Mouse (Mus musculus): Measurements from ENCODE around the gene Akirin1. TPM values are rescaled to one million over a fixed set of nuclear protein-coding genes. Genes with fewer than 3 reads are reported as not detected.
A peak's percentile ranks its signal among the peaks of the same experiment; 100 is the strongest.

The Akirin1 gene
- 44.8 and 48.2 TPM in 2 replicates for polyA plus RNA-seq (2015; fragmentation: Nextera tagmentation; extraction: Ambion mirVana)

- H3K9ac ChIP-seq, result peak within 1 kb of the TSS; percentile 83
- H3K27me3 ChIP-seq, result no peaks in the 10 kb centered on the region
- ATAC-seq (ENCODE audit: insufficient number of reproducible peaks, low FRiP score, low TSS enrichment, low read depth), result peak; percentile 98
- H3K4me1 ChIP-seq, result peaks cover 11% of the 10 kb centered on the region
- H3K9me3 ChIP-seq, result no peaks in the 10 kb centered on the region
- H3K4me3 ChIP-seq, result peak within 1 kb of the TSS; percentile 85
- WGBS, result under 1% methylated on average over 46 of the region's 46 CpGs
- peak within 1 kb of the TSS; percentile 64 for H3K4me2 ChIP-seq
- no peaks in the 10 kb centered on the region for H3K36me3 ChIP-seq
- H3K27ac ChIP-seq, result peak within 1 kb of the TSS; percentile 92
Observed at GRCm38 (mm10) chr4:123750152-123750651, at the start of gene Akirin1. Gene Akirin1, minus strand, starts transcription at chr4:123750345.

DNA sequence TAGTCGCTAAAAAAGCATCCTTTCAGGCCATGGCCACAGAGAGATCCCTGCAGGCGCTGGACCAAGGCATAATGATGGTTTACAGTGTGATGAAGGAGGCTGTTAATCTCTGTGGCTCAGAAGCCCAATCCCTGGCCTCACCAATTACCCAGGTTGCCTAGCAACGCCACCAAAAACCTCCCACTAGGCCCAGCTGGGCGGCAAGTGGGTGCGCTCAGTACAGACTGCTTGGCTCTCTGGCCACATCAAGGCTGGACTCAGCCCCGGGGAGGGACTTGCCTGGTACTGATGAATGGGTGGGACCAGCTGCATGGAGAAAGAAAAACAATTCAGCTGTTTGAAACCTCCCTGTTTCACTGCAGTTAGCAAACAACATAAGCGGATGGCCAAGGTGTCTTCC is 47.7 kb upstream of the Akirin1 start:
- Histone ChIP-seq H3K36me3 (no peaks in the 10 kb centered on the region), H3K27me3 (no peaks in the 10 kb centered on the region), H3K9me3 (no peaks in the 10 kb centered on the region), H3K4me1 (no peaks in the 10 kb centered on the region; the same call in 1 of the 2 replicates), H3K4me2 (no peak overlapping the region), H3K9ac (no peak overlapping the region), H3K27ac (no peak overlapping the region), H3K4me3 (no peak overlapping the region)
- WGBS, result 30% methylated on average over 7 of the region's 7 CpGs
- ATAC-seq (ENCODE audit: insufficient number of reproducible peaks, low FRiP score, low TSS enrichment, low read depth), result peak; percentile 72

DNA sequence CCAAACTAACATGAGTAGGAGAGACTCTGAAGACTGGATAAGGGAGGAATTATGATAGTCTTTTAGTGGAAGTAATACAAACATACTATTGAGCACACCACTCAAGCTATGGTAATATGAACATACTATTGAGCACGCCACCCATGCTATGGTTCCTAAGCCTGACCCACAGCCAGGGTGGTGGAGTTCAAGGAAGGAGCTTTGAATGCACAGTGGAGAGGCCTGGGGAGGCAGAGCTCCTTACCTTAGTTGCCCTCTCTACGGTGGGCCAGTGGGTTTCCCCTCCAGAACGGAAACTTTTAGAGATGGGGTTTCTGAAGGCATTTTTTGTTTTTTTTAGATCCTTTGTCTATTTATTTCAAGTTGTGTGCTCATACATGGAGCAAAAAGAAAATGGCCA is 47.3 kb upstream of the Akirin1 start:
- no peak overlapping the region for H3K9ac ChIP-seq
- H3K4me2 ChIP-seq, result no peak overlapping the region
- peak; percentile 57 for ATAC-seq (ENCODE audit: insufficient number of reproducible peaks, low FRiP score, low TSS enrichment, low read depth)
- no peaks in the 10 kb centered on the region for H3K36me3 ChIP-seq
- WGBS, result 72% methylated on average over 3 of the region's 3 CpGs
- no peaks in the 10 kb centered on the region for H3K9me3 ChIP-seq
- H3K4me1 ChIP-seq, result no peaks in the 10 kb centered on the region; the same call in 1 of the 2 replicates
- 0 out of 2 replicates have a peak overlapping the region, but pooled peaks have one; percentile 28 for H3K27ac ChIP-seq
- H3K27me3 ChIP-seq, result no peaks in the 10 kb centered on the region
- H3K4me3 ChIP-seq, result no peak overlapping the region

DNA sequence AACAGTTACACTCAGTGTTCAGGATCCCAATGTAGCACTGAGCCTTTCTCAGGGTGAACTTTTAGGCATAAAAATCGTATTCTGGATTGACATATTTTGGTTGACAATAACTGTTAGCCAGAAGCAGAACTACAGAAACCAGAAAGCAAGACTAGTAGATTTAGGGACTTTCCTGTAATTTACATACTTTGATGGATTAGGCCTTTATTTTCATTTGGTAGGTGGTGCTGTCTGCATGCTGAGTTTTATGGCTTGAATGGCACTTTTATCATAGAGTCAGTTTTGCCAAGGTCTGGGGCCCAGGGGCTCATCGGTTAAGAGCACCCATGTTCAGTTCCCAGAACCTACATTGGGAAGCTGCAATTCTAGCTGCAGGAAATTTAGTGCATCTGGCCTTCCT is 44.9 kb upstream of the Akirin1 start:
- no peak for ATAC-seq (ENCODE audit: insufficient number of reproducible peaks, low FRiP score, low TSS enrichment, low read depth)
- WGBS, result 54% methylated on average over 2 of the region's 2 CpGs

DNA sequence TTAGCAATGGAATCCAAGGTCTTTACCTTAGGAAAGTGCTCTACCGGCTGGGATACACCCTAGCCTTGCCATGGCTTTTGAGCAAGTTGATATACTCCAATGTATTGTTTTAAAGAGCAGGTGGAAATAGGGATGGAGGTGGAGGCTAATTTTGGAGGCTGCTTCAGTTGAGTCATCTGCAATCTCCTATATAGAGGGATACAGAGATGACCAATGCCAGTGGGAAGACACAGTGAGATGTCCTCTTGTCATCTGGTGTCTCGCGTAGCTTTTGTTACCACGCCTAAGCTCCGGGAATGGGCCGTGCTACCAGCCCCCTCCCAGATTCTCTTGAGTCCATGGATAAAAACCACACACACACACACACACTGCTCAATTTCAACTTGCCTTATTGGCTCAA is 43.0 kb upstream of the Akirin1 start:
- WGBS, result 92% methylated on average over 6 of the region's 6 CpGs
- no peaks in the 10 kb centered on the region for H3K36me3 ChIP-seq
- H3K4me1 ChIP-seq, result peaks cover 2% of the 10 kb centered on the region; the same call in 1 of the 2 replicates
- no peak overlapping the region for H3K9ac ChIP-seq
- H3K4me3 ChIP-seq, result no peak overlapping the region
- H3K27me3 ChIP-seq, result no peaks in the 10 kb centered on the region
- H3K27ac ChIP-seq, result no peak overlapping the region
- H3K9me3 ChIP-seq, result no peaks in the 10 kb centered on the region
- no peak for ATAC-seq (ENCODE audit: insufficient number of reproducible peaks, low FRiP score, low TSS enrichment, low read depth)
- no peak overlapping the region for H3K4me2 ChIP-seq

More for the DNA sequence above, 44.9 kb upstream of the Akirin1 start:
- Histone ChIP-seq H3K4me2 (no peak overlapping the region), H3K4me3 (no peak overlapping the region), H3K9ac (no peak overlapping the region), H3K4me1 (no peaks in the 10 kb centered on the region; the same call in 1 of the 2 replicates), H3K36me3 (no peaks in the 10 kb centered on the region), H3K27me3 (no peaks in the 10 kb centered on the region), H3K9me3 (no peaks in the 10 kb centered on the region), H3K27ac (no peak overlapping the region)

DNA sequence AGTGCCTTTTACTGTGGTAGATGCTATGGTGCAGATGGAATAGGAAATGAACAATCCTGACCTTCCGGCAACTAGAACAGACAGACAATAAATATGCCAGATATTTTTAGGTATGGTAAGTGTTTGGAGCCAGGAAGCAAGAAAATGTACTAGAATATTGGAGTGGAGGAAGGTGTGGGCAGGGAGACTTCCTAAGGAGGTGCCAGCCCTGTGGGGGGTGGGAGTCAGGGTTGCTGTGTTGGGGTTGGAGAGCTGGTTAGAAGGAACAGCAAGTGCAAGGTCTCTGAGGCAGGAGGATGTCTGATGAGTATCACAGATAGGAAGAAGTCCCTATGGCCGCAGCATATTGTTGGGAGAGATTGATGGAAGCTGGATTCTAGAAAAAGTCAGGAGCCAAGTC is 42.5 kb upstream of the Akirin1 start:
- H3K9ac ChIP-seq, result no peak overlapping the region
- no peaks in the 10 kb centered on the region for H3K9me3 ChIP-seq
- H3K27me3 ChIP-seq, result no peaks in the 10 kb centered on the region
- H3K4me3 ChIP-seq, result no peak overlapping the region
- ATAC-seq (ENCODE audit: insufficient number of reproducible peaks, low FRiP score, low TSS enrichment, low read depth), result no peak
- H3K27ac ChIP-seq, result no peak overlapping the region
- H3K4me1 ChIP-seq, result peaks cover 7% of the 10 kb centered on the region
- no peaks in the 10 kb centered on the region for H3K36me3 ChIP-seq
- H3K4me2 ChIP-seq, result no peak overlapping the region
- 77% methylated on average over 2 of the region's 2 CpGs for WGBS

DNA sequence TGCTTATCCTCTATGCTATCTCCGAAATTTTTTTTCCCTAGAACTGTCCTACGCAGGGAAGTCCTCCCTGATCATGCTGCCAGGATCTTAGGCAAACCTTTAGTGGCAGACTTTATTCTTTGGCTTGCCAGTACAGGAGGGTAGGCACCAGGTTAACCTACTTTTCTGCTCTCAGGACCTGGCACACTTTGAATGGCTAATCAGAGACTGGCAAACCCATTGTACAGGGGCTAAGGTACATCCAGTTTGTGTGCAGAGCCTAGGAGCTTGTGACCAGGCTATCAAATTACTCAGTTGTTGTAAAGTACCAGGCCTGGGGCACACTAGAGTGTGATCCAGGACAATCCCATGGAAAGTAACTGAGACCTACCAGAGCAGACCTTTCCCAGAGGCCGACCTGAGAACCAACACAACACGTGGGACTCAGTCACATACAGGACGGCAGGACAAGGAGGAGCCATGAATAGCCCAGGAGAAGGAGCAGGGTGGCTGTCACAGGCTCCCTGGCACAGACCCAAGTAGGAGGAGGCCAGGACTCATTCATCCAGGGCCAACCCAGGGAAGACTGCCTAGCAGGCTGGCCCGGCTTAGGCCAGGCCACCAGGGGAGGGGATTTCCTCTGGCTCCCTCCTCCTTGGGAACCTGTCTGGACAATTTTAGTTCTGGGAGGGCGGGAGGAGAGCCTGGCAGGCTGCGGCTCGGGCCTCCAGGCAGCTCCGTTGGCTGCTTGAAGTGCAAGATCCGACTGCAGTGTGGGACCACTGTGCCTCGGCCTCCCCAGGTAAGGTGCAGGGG is 37.2 kb upstream of the Akirin1 start, which contains the start of gene Rhbdl2:
TSS of gene Rhbdl2 (plus strand) at position 684 of the 795 bp plus-strand sequence.
- Histone ChIP-seq H3K4me1 (peaks cover 9% of the 10 kb centered on the region), H3K4me2 (peak within 1 kb of the TSS; percentile 40), H3K4me3 (peak within 1 kb of the TSS; percentile 14), H3K27me3 (no peaks in the 10 kb centered on the region), H3K36me3 (no peaks in the 10 kb centered on the region), H3K9me3 (no peaks in the 10 kb centered on the region), H3K27ac (peak within 1 kb of the TSS; percentile 23; the same call in 1 of the 2 replicates), H3K9ac (0 out of 2 replicates have a peak within 1 kb of the TSS, but pooled peaks have one; percentile 17)
- 24% methylated on average over 12 of the region's 12 CpGs for WGBS
- ATAC-seq (ENCODE audit: insufficient number of reproducible peaks, low FRiP score, low TSS enrichment, low read depth), result peak; percentile 86

DNA sequence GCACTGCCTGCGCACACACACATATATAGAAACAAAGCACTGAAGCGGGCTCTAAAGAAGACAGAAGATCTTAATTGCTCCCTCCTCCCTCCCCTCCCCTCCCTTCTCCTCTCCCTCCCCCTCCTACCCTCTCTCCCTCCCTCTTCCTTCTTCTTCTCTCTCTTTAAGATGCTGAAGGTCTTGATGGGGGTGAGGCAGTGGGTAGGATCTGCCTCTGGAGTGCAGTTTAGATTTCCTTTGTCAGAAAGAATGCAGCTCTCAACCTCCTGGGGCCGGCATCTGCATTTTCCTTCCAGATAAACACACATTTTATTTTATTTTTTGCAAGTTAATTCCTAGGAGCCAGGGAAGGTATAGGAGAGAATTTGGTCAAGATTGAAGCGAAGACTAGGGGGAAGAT is 18.1 kb upstream of the Akirin1 start:
- no peak overlapping the region for H3K27ac ChIP-seq
- no peaks in the 10 kb centered on the region for H3K4me1 ChIP-seq
- H3K9ac ChIP-seq, result no peak overlapping the region
- no peak for ATAC-seq (ENCODE audit: insufficient number of reproducible peaks, low FRiP score, low TSS enrichment, low read depth)
- no peaks in the 10 kb centered on the region for H3K27me3 ChIP-seq
- no peaks in the 10 kb centered on the region for H3K36me3 ChIP-seq
- no peak overlapping the region for H3K4me3 ChIP-seq
- WGBS, result 83% methylated on average over 4 of the region's 4 CpGs
- no peak overlapping the region for H3K4me2 ChIP-seq
- no peaks in the 10 kb centered on the region for H3K9me3 ChIP-seq

- H3K9me3 ChIP-seq, result no peaks in the 10 kb centered on the region
- no peak overlapping the region for H3K4me2 ChIP-seq
- no peaks in the 10 kb centered on the region for H3K4me1 ChIP-seq
- no peak overlapping the region for H3K9ac ChIP-seq
- no peak for ATAC-seq (ENCODE audit: insufficient number of reproducible peaks, low FRiP score, low TSS enrichment, low read depth)
- no peaks in the 10 kb centered on the region for H3K36me3 ChIP-seq
- 50% methylated on average over 3 of the region's 3 CpGs for WGBS
- H3K27ac ChIP-seq, result no peak overlapping the region
- H3K27me3 ChIP-seq, result no peaks in the 10 kb centered on the region
- H3K4me3 ChIP-seq, result no peak overlapping the region
Observed at GRCm38 (mm10) chr4:123767807-123768206, 17.7 kb upstream of the Akirin1 start.

DNA sequence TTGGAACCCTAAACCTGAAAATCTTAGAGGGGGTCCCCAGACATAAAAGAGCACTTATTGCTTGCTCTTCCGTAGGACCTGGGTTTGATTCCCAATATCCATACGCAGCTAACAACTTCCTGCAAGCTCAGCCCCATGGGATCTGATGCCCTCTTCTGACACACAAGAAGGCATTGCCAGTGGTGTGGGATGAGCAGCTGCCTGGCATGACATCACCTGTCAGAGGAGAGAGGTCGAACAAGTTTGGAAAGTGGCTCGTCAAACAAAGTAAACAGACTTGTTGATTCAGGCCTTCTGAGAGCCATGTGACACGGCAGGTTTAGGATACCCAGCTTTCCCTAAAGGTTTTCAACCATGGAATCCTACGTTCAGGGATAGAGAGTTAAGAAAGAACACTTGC is 14.9 kb upstream of the Akirin1 start:
- no peak for ATAC-seq (ENCODE audit: insufficient number of reproducible peaks, low FRiP score, low TSS enrichment, low read depth)
- H3K4me2 ChIP-seq, result no peak overlapping the region
- H3K9me3 ChIP-seq, result no peaks in the 10 kb centered on the region
- H3K27me3 ChIP-seq, result no peaks in the 10 kb centered on the region
- WGBS, result 69% methylated on average over 6 of the region's 6 CpGs
- H3K4me1 ChIP-seq, result no peaks in the 10 kb centered on the region
- H3K36me3 ChIP-seq, result no peaks in the 10 kb centered on the region
- H3K9ac ChIP-seq, result no peak overlapping the region
- H3K4me3 ChIP-seq, result no peak overlapping the region
- no peak overlapping the region for H3K27ac ChIP-seq

GRCm38 (mm10) chr4:123758306-123758705 is 8.2 kb upstream of the Akirin1 start:
- WGBS, result 50% methylated on average over 4 of the region's 4 CpGs

DNA sequence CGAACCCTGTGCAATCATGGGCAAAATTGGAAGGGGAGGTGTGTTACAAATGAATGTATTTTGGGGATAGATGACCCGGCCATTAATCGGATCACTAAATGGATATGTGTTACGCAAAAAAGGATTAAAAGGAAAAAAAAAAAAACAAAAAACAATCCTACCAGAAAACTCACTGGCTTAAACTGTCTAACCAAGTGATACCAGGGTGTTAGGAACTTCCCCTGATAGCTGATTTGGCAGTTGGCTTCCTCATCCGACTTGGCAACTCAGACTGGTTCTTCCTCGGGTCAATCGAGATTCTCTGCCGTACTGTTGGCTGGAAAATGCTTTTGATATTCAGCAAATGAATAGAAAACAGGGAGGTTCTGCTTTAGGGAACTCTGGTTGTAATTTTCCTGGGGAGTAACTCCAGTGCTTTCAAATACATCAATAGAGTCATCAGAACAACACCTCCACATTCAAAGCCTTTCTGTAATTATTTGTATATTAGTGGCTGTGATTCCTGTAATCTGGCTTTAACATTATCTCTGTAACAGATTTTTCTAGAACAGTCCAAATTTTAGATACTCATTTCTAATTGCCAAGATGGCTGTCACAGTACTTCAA is 665 bp upstream of the Akirin1 start:
- ATAC-seq (ENCODE audit: insufficient number of reproducible peaks, low FRiP score, low TSS enrichment, low read depth), result no peak
- 1% methylated on average over 8 of the region's 8 CpGs for WGBS
- Histone ChIP-seq H3K4me2 (peak overlapping the region; percentile 64), H3K9ac (no peak overlapping the region), H3K4me3 (peak overlapping the region; percentile 85), H3K36me3 (no peaks in the 10 kb centered on the region), H3K27me3 (no peaks in the 10 kb centered on the region), H3K9me3 (no peaks in the 10 kb centered on the region), H3K27ac (no peak overlapping the region), H3K4me1 (peaks cover 11% of the 10 kb centered on the region)

More at GRCm38 (mm10) chr4:123758306-123758705, 8.2 kb upstream of the Akirin1 start:
- no peaks in the 10 kb centered on the region for H3K27me3 ChIP-seq
- H3K9ac ChIP-seq, result no peak overlapping the region
- no peak overlapping the region for H3K27ac ChIP-seq
- H3K4me2 ChIP-seq, result no peak overlapping the region
- no peak for ATAC-seq (ENCODE audit: insufficient number of reproducible peaks, low FRiP score, low TSS enrichment, low read depth)
- H3K4me1 ChIP-seq, result no peaks in the 10 kb centered on the region
- no peaks in the 10 kb centered on the region for H3K9me3 ChIP-seq
- H3K36me3 ChIP-seq, result no peaks in the 10 kb centered on the region
- no peak overlapping the region for H3K4me3 ChIP-seq

Measured in limb, embryonic 15.5 days (tissue).